Mouse (Mus musculus) liver, embryonic 16.5 days (tissue): ENCODE measurements around the gene Ddr1. TPM values are rescaled to one million over a fixed set of nuclear protein-coding genes. Genes with fewer than 3 reads are reported as not detected.
A peak's percentile ranks its signal among the peaks of the same experiment; 100 is the strongest.

Experiments
- ATAC-seq: fragments of 200-750 bp; cut with Nextera tagmentation; 2 replicates; pipeline ENCODE4 v1.8.0; 2017; ENCODE audit warnings: low read depth, mild to moderate bottlenecking, moderate number of reproducible peaks, moderate library complexity
- H3K27ac ChIP-seq: fragments of 300-500 bp; sonication (generic); 2 replicates; pipeline ENCODE4 v1.5.1; 2014; ENCODE audit warnings: mild to moderate bottlenecking, low read length
- H3K27me3 ChIP-seq: fragments of 300-500 bp; sonication (generic); 2 replicates; pipeline ENCODE4 v1.6.1; 2014; ENCODE audit warnings: low read depth, low read length, mixed read lengths; ENCODE audit not compliant: control insufficient read depth, insufficient read depth
- H3K36me3 ChIP-seq: fragments of 300-500 bp; sonication (generic); 2 replicates; pipeline ENCODE4 v1.6.1; 2014; ENCODE audit warnings: mild to moderate bottlenecking; ENCODE audit not compliant: control insufficient read depth, insufficient read depth
- H3K4me1 ChIP-seq: fragments of 300-500 bp; sonication (generic); 2 replicates; pipeline ENCODE4 v1.6.1; 2014; ENCODE audit warnings: low read depth, low read length, mixed read lengths; ENCODE audit not compliant: control insufficient read depth
- H3K4me2 ChIP-seq: fragments of 300-500 bp; sonication (generic); 2 replicates; pipeline ENCODE4 v1.6.1; 2014; ENCODE audit warnings: low read depth, low read length, mixed read lengths
- H3K4me3 ChIP-seq: fragments of 300-500 bp; sonication (generic); 2 replicates; pipeline ENCODE4 v1.5.1; 2014; ENCODE audit warnings: low read depth, mild to moderate bottlenecking, low read length
- H3K9ac ChIP-seq: fragments of 300-500 bp; sonication (generic); 2 replicates; pipeline ENCODE4 v1.6.1; 2014; ENCODE audit warnings: low read depth, low read length
- H3K9me3 ChIP-seq: fragments of 300-500 bp; sonication (generic); replicated peaks from 2 replicates; pipeline ENCODE4 v1.6.1; 2016; ENCODE audit warnings: low read length; ENCODE audit not compliant: control insufficient read depth
- WGBS: fragments of 180-500 bp; shearing (Covaris S2); extraction: QIAGEN DNeasy Blood & Tissue Kit; methylation state at CpG from one replicate; pipeline ENCODE4 v1.1.7; 2014; ENCODE audit not compliant: insufficient replicate concordance; 5-methylcytosine and 5-hydroxymethylcytosine counted together
- polyA plus RNA-seq: library from polyadenylated mRNA; unstranded; fragments of >200 nt; fragmentation: Nextera tagmentation; extraction: Ambion mirVana; gene quantifications from 2 replicates; pipeline ENCODE4 v1.2.1, GENCODE M21; 2015

Gene Ddr1
- polyA plus RNA-seq, 1 experiment from 2014 or later = 4.1 TPM

DNA sequence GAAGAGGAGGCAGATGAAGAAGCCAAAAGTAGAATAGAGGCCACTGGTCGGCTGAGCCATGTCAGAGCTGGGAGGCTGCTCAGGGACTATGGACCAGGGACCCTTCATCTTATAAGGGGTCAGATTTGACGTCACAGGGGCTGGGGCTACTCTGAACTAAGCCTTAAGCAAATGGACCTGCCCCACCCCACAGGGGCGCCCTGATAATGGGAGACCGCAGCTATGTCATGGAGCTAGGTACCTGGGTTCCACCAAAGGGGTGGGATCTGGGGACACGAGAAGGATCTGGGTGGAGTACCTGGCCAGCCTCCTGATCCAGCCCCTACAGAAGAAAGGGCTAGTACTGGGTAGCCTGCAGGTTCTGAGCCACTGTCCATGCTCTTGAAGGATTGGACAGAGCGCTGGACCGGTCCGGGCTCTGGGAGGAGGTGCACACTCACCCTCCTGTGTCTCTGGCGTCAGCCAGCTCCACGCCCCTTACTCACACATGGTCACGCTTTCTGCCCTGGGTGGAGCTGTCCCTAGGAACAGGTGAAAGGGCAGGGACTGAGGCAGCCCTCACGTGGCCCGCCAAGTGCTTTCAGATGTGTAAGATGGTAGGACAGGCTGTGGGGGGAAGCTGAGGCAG lies 60.7 kb downstream of the Ddr1 start, which contains the start of gene Mucl3:
Gene Mucl3 (minus strand): TSS at position 87 of the 628 bp plus-strand sequence.
- no peak within 1 kb of the TSS for H3K27ac ChIP-seq
- no peak within 1 kb of the TSS for H3K4me3 ChIP-seq
- H3K9me3 ChIP-seq = no peaks in the 10 kb centered on the region
- ATAC-seq = no peak
- no peak within 1 kb of the TSS for H3K4me2 ChIP-seq
- 59% methylated on average over 13 of the region's 13 CpGs for WGBS
- H3K36me3 ChIP-seq = no peaks in the 10 kb centered on the region
- no peaks in the 10 kb centered on the region for H3K27me3 ChIP-seq
- no peaks in the 10 kb centered on the region for H3K4me1 ChIP-seq
- H3K9ac ChIP-seq = no peak within 1 kb of the TSS

- ATAC-seq = no peak
- no peaks in the 10 kb centered on the region for H3K9me3 ChIP-seq
- no peaks in the 10 kb centered on the region for H3K4me1 ChIP-seq
- H3K27me3 ChIP-seq = no peaks in the 10 kb centered on the region; the same call in 1 of the 2 replicates
- no peaks in the 10 kb centered on the region for H3K36me3 ChIP-seq
- no peak overlapping the region for H3K9ac ChIP-seq
- WGBS = 52% methylated on average over 6 of the region's 6 CpGs
- no peak overlapping the region for H3K4me2 ChIP-seq
- H3K4me3 ChIP-seq = no peak overlapping the region
- H3K27ac ChIP-seq = no peak overlapping the region
Measured at GRCm38 (mm10) chr17:35639352-35639751, 65.1 kb downstream of the Ddr1 start.

- no peak overlapping the region for H3K4me2 ChIP-seq
- H3K4me3 ChIP-seq = no peak overlapping the region
- no peaks in the 10 kb centered on the region; the same call in 1 of the 2 replicates for H3K27me3 ChIP-seq
- no peak overlapping the region for H3K9ac ChIP-seq
- no peaks in the 10 kb centered on the region for H3K9me3 ChIP-seq
- no peaks in the 10 kb centered on the region for H3K36me3 ChIP-seq
- H3K27ac ChIP-seq = no peak overlapping the region
- 16% methylated on average over 14 of the region's 14 CpGs for WGBS
- ATAC-seq = peak; percentile 58; the same call in 1 of the 2 replicates
- no peaks in the 10 kb centered on the region for H3K4me1 ChIP-seq
Measured at GRCm38 (mm10) chr17:35638475-35639190, 65.8 kb downstream of the Ddr1 start.

DNA sequence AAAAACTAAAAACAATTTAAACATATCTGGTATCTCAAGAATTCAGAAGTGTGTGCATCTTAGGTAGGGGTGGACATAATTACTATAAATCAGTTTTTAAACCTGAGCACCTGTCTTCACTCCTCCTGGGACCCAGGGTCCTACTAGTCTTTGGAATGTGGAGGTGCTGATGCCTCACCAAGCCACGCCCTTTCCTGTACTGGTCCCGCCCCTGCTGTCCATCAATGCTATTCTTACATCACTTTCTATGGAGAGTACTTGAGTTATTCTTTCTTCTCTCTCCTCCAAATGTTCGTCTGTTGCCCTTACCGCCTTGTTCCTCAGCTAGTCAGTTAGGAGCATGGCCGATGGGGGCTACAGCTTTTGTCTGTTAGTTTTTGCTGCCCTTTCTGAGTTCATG lies 68.1 kb downstream of the Ddr1 start:
- H3K4me3 ChIP-seq = no peak overlapping the region
- ATAC-seq = no peak

GRCm38 (mm10) chr17:35635699-35636111 lies 68.7 kb downstream of the Ddr1 start:
- Histone ChIP-seq H3K27ac (no peak overlapping the region), H3K9ac (no peak overlapping the region), H3K27me3 (no peaks in the 10 kb centered on the region; the same call in 1 of the 2 replicates), H3K9me3 (no peaks in the 10 kb centered on the region), H3K36me3 (no peaks in the 10 kb centered on the region), H3K4me3 (peak overlapping the region; percentile 32), H3K4me2 (peak overlapping the region; percentile 54), H3K4me1 (no peaks in the 10 kb centered on the region)
- no peak for ATAC-seq
- WGBS = 3% methylated on average over 15 of the region's 15 CpGs

More for the DNA sequence above, 68.1 kb downstream of the Ddr1 start:
- H3K4me2 ChIP-seq = no peak overlapping the region
- no peak overlapping the region for H3K9ac ChIP-seq
- H3K4me1 ChIP-seq = no peaks in the 10 kb centered on the region
- no peaks in the 10 kb centered on the region for H3K9me3 ChIP-seq
- H3K27ac ChIP-seq = no peak overlapping the region
- 19% methylated on average over 5 of the region's 5 CpGs for WGBS
- no peaks in the 10 kb centered on the region; the same call in 1 of the 2 replicates for H3K27me3 ChIP-seq
- H3K36me3 ChIP-seq = no peaks in the 10 kb centered on the region

DNA sequence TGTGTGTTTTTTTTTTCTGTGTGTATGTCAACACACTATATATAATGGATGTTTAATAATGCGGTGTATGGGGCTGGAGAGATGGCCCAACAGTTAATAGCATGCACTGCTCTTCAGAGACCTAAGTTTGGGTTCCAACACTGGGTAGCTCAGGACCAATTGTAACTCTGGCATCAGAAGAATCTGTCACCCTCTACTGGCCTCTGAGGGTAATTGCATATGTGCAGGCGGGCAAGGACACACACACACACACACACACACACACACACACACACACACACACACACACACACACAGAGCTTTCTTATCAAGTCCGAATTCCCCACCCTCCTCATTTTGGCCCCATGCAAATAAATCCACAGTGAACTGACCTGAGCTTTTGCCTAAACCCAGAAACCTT lies 69.2 kb downstream of the Ddr1 start:
- H3K4me2 ChIP-seq = no peak overlapping the region
- H3K9me3 ChIP-seq = no peaks in the 10 kb centered on the region
- H3K27me3 ChIP-seq = no peaks in the 10 kb centered on the region; the same call in 1 of the 2 replicates
- no peak for ATAC-seq
- no peak overlapping the region for H3K4me3 ChIP-seq
- H3K36me3 ChIP-seq = no peaks in the 10 kb centered on the region
- H3K27ac ChIP-seq = no peak overlapping the region
- WGBS = 50% methylated on average over 3 of the region's 3 CpGs
- H3K4me1 ChIP-seq = no peaks in the 10 kb centered on the region
- H3K9ac ChIP-seq = no peak overlapping the region

DNA sequence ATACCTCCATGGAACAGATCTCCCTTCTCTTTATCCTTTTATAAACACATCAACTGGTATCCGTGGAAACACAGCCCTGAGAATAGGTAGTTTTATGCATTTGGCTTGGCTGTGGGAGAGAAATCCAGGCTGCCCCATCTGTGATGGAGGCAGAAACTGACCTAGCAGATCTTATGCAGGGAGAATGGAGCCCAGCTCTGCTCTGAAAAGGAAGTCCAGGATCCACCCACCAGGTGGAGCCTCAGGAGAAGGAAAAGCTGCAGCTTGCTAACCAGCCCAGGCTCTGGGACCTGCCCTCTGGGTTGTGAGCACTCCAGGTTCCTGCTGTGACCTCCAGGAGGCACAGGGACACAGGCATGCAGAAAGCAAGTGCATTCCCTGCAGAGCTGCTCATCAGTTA lies 70.4 kb downstream of the Ddr1 start:
- no peaks in the 10 kb centered on the region; the same call in 1 of the 2 replicates for H3K27me3 ChIP-seq
- no peaks in the 10 kb centered on the region for H3K36me3 ChIP-seq
- no peak overlapping the region for H3K4me3 ChIP-seq
- 11% methylated on average over 1 of the region's 1 CpGs for WGBS
- ATAC-seq = no peak
- no peak overlapping the region for H3K9ac ChIP-seq
- H3K9me3 ChIP-seq = no peaks in the 10 kb centered on the region
- no peaks in the 10 kb centered on the region for H3K4me1 ChIP-seq
- no peak overlapping the region for H3K4me2 ChIP-seq
- H3K27ac ChIP-seq = no peak overlapping the region
